Mouse (Mus musculus): Measurements from ENCODE around the gene Edc3. TPM values are rescaled to one million over a fixed set of nuclear protein-coding genes. Genes with fewer than 3 reads are reported as not detected.

Edc3 gene
- polyA plus RNA-seq, 1 experiment from 2014 or later, result 24.1 TPM

DNA sequence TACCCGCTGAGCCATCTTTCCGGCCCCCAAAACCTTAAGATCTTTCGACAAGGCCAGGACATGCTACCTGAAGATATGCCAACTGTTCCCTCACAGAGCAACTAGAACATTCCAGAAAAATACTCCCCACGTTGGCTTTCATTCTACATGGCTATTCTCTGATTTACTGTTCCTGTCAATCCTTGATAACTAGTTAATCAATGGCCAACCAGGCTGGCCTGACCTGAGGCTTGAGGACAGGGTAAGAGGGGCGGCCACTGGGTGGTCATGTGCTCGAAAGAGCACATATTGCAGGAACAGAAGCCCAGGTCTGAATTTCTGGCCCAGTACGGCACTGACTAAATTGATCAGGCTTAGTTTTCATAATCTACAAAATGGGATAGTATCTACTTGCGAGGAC is 89.1 kb downstream of the Edc3 start:
- Histone ChIP-seq H3K4me2 (replicated peaks; ENCODE audit: low read depth, low read length) (no peak overlapping the region), H3K4me3 (ENCODE audit: low read length) (no peak overlapping the region), H3K27me3 (ENCODE audit: control insufficient read depth, insufficient read depth, low read length) (no peaks in the 10 kb centered on the region), H3K9ac (ENCODE audit: low read depth, low read length) (no peak overlapping the region), H3K4me1 (ENCODE audit: control insufficient read depth, insufficient read depth, low read length) (peaks cover 17% of the 10 kb centered on the region), H3K27ac (ENCODE audit: low read depth, low read length) (no peak overlapping the region), H3K9me3 (ENCODE audit: control insufficient read depth, low read length) (no peaks in the 10 kb centered on the region), H3K36me3 (ENCODE audit: control insufficient read depth, insufficient read depth, low read length) (peaks cover 29% of the 10 kb centered on the region)
- 87% methylated on average over 8 of the region's 8 CpGs for WGBS
- no peak for ATAC-seq (ENCODE audit: low FRiP score, low TSS enrichment)

DNA sequence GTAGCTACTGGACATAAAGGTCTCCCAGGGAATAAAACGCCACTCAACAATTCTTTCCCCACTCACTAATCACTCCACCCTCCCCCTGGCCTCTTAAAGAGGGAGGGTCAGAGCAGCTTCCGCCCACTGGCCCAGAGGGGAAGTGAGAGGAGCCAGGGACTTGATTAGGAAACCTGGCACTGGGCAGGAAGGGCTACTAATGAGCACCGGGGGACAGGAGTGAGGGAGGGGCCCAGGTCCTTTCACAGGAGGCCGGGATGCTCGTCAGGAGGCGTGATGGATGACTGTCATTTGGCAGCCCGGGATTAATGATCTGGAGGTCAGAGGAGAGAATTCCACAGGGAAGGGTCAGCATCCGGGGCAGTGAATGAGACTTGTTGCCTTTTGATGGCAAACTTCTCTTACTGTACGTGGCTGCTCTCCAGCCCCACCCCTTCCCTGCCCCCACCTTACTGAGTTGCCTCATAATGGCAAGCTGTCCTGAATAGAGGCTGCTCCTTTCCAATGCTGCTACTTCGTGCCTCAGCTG is 90.4 kb downstream of the Edc3 start:
- no peak overlapping the region; the same call in 1 of the 2 replicates for H3K4me2 ChIP-seq (replicated peaks; ENCODE audit: low read depth, low read length)
- no peaks in the 10 kb centered on the region for H3K9me3 ChIP-seq (ENCODE audit: control insufficient read depth, low read length)
- H3K36me3 ChIP-seq (ENCODE audit: control insufficient read depth, insufficient read depth, low read length), result peaks cover 19% of the 10 kb centered on the region
- H3K27me3 ChIP-seq (ENCODE audit: control insufficient read depth, insufficient read depth, low read length), result no peaks in the 10 kb centered on the region
- H3K9ac ChIP-seq (ENCODE audit: low read depth, low read length), result no peak overlapping the region
- peak; percentile 79 for ATAC-seq (ENCODE audit: low FRiP score, low TSS enrichment)
- no peak overlapping the region for H3K4me3 ChIP-seq (ENCODE audit: low read length)
- H3K4me1 ChIP-seq (ENCODE audit: control insufficient read depth, insufficient read depth, low read length), result peaks cover 29% of the 10 kb centered on the region
- WGBS, result 4% methylated on average over 10 of the region's 10 CpGs
- H3K27ac ChIP-seq (ENCODE audit: low read depth, low read length), result no peak overlapping the region

DNA sequence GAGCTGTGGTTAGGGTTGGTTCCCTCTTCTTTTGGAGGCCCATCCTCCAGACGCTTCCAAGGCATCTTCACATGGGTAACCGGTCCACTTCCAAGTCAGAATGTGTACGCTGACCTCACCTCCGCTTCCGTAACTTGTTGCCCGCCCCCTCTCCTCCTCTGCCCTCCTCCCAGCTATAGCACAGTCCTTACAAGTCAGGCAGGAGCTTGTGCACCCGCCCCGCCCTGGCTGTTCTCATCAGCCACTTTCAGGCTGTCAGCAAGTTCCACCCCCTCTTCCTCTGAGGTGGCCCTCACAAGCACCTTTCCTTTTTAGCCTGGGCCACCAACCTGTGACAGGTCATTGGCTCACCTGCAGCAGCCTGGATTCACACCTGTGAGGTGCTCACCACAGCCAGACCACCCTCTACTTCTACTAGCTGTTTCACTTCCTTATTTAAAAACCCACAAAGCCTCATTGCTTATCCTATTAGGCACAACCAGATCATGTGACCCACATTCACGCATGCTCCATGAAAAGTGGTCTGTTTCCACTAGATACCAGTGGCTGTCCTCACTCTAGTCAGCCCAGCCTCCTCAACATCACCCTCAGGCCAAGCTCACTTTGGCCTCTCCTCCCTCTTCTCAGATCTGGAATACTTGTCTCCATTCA is 92.1 kb downstream of the Edc3 start:
- WGBS, result 89% methylated on average over 9 of the region's 9 CpGs
- no peaks in the 10 kb centered on the region for H3K9me3 ChIP-seq (ENCODE audit: control insufficient read depth, low read length)
- H3K36me3 ChIP-seq (ENCODE audit: control insufficient read depth, insufficient read depth, low read length), result peaks cover 12% of the 10 kb centered on the region
- H3K4me3 ChIP-seq (ENCODE audit: low read length), result no peak overlapping the region
- no peak overlapping the region for H3K27ac ChIP-seq (ENCODE audit: low read depth, low read length)
- H3K4me2 ChIP-seq (replicated peaks; ENCODE audit: low read depth, low read length), result no peak overlapping the region
- H3K9ac ChIP-seq (ENCODE audit: low read depth, low read length), result no peak overlapping the region
- ATAC-seq (ENCODE audit: low FRiP score, low TSS enrichment), result no peak
- peaks cover 32% of the 10 kb centered on the region for H3K4me1 ChIP-seq (ENCODE audit: control insufficient read depth, insufficient read depth, low read length)
- H3K27me3 ChIP-seq (ENCODE audit: control insufficient read depth, insufficient read depth, low read length), result no peaks in the 10 kb centered on the region

Other genes with a start within 250 kb of the Edc3 start
- 7.3 and 9.0 TPM in 2 replicates for gene Scamp5, start 240.5 kb upstream of the Edc3 start, polyA plus RNA-seq (2014; fragmentation: Nextera tagmentation; extraction: Ambion mirVana)
- gene Rpp25, start 204.5 kb upstream of the Edc3 start, polyA plus RNA-seq (2014; fragmentation: Nextera tagmentation; extraction: Ambion mirVana), result 5.3 and 6.2 TPM in 2 replicates
- 675 and 707 TPM in 2 replicates for gene Cox5a, start 187.3 kb upstream of the Edc3 start, polyA plus RNA-seq (2014; fragmentation: Nextera tagmentation; extraction: Ambion mirVana)
- 13.3 and 19.7 TPM in 2 replicates for gene Fam219b, start 171.0 kb upstream of the Edc3 start, polyA plus RNA-seq (2014; fragmentation: Nextera tagmentation; extraction: Ambion mirVana)
- gene Mpi, start 155.8 kb upstream of the Edc3 start, polyA plus RNA-seq (2014; fragmentation: Nextera tagmentation; extraction: Ambion mirVana), result 36.5 and 37.7 TPM in 2 replicates
- 69.2 and 71.4 TPM in 2 replicates for gene Scamp2, start 147.6 kb upstream of the Edc3 start, polyA plus RNA-seq (2014; fragmentation: Nextera tagmentation; extraction: Ambion mirVana)
- 5.4 and 13.7 TPM in 2 replicates for gene Ulk3, start 119.1 kb upstream of the Edc3 start, polyA plus RNA-seq (2014; fragmentation: Nextera tagmentation; extraction: Ambion mirVana)
- not detected in 2 replicates for gene Cplx3, start 102.3 kb upstream of the Edc3 start, polyA plus RNA-seq (2014; fragmentation: Nextera tagmentation; extraction: Ambion mirVana)
- gene Lman1l, start 87.8 kb upstream of the Edc3 start, polyA plus RNA-seq (2014; fragmentation: Nextera tagmentation; extraction: Ambion mirVana), result not detected in 2 replicates
- 24.3 and 26.1 TPM in 2 replicates for gene Csk, start 54.9 kb upstream of the Edc3 start, polyA plus RNA-seq (2014; fragmentation: Nextera tagmentation; extraction: Ambion mirVana)
- gene Cyp1a2, start 24.8 kb upstream of the Edc3 start, polyA plus RNA-seq (2014; fragmentation: Nextera tagmentation; extraction: Ambion mirVana), result not detected in 2 replicates
- 0.08 and 0.11 TPM in 2 replicates for gene Cyp1a1, start 20.6 kb upstream of the Edc3 start, polyA plus RNA-seq (2014; fragmentation: Nextera tagmentation; extraction: Ambion mirVana)
- gene Clk3, start 57.3 kb downstream of the Edc3 start, polyA plus RNA-seq (2014; fragmentation: Nextera tagmentation; extraction: Ambion mirVana), result 61.0 and 69.3 TPM in 2 replicates
- 6.5 and 7.2 TPM in 2 replicates for gene Arid3b, start 128.3 kb downstream of the Edc3 start, polyA plus RNA-seq (2014; fragmentation: Nextera tagmentation; extraction: Ambion mirVana)
- gene Ubl7, start 202.4 kb downstream of the Edc3 start, polyA plus RNA-seq (2014; fragmentation: Nextera tagmentation; extraction: Ambion mirVana), result 106 and 108 TPM in 2 replicates
- gene Sema7a, start 231.6 kb downstream of the Edc3 start, polyA plus RNA-seq (2014; fragmentation: Nextera tagmentation; extraction: Ambion mirVana), result 0.93 TPM in 2 replicates

Data from kidney, embryonic 14.5 days (tissue).